Comparison of ENCODE assay signal across 26 mouse cellular contexts in genomic region chr11:66836633-66837380, GRCm38 (mm10).
DNase-seq lines count a peak whose midpoint lies in the region; ATAC-seq and TF ChIP-seq lines count a peak whose summit lies in the region.
"Had no signal": no experiment of that assay in that cellular context is flagged by ENCODE, and none has a peak within 500 bp of the region (broad histone marks: within the 10 kb centered on the region; RNA-seq: fewer than 3 reads in every experiment).

No protein-coding gene starts in this region.

- H3K4me2 ChIP-seq in embryonic facial prominence, embryonic 11.5 days (ENCODE audit: low read depth, low read length): no peak overlapping the region
- no peak overlapping the region for H3K4me2 ChIP-seq in hindbrain, embryonic 12.5 days (replicated peaks)
- H3K4me2 ChIP-seq in hindbrain, postnatal 0 days (ENCODE audit: low read depth, low read length): no peak overlapping the region
- H3K4me2 ChIP-seq in hindbrain, embryonic 13.5 days: no peak overlapping the region
- H3K4me2 ChIP-seq: embryonic facial prominence, embryonic 13.5 days; heart, embryonic 13.5 days; liver, embryonic 11.5 days had no signal

- no peaks in the 10 kb centered on the region for H3K36me3 ChIP-seq in embryonic facial prominence, embryonic 11.5 days (replicated peaks; ENCODE audit: control insufficient read depth, insufficient read depth, low read depth, low read length)
- H3K36me3 ChIP-seq in embryonic facial prominence, embryonic 10.5 days (replicated peaks): no peaks in the 10 kb centered on the region
- H3K36me3 ChIP-seq in hindbrain, embryonic 12.5 days: no peaks in the 10 kb centered on the region
- no peaks in the 10 kb centered on the region for H3K36me3 ChIP-seq in hindbrain, postnatal 0 days (ENCODE audit: insufficient read depth, low read length)
- H3K36me3 ChIP-seq in hindbrain, embryonic 13.5 days: no peaks in the 10 kb centered on the region
- H3K36me3 ChIP-seq: embryonic facial prominence, embryonic 13.5 days; heart, embryonic 13.5 days had no signal

- H3K9me3 ChIP-seq in embryonic facial prominence, embryonic 11.5 days (replicated peaks; ENCODE audit: control insufficient read depth, low read length): no peaks in the 10 kb centered on the region
- H3K9me3 ChIP-seq in embryonic facial prominence, embryonic 10.5 days: no peaks in the 10 kb centered on the region
- no peaks in the 10 kb centered on the region for H3K9me3 ChIP-seq in hindbrain, embryonic 12.5 days (replicated peaks)
- no peaks in the 10 kb centered on the region for H3K9me3 ChIP-seq in hindbrain, postnatal 0 days (ENCODE audit: low read length)
- H3K9me3 ChIP-seq in hindbrain, embryonic 13.5 days: no peaks in the 10 kb centered on the region
- H3K9me3 ChIP-seq: embryonic facial prominence, embryonic 13.5 days; heart, embryonic 13.5 days had no signal

- no peak for TF ChIP-seq CTCF in hindbrain, postnatal 0 days (IDR thresholded peaks at IDR 0.05; ENCODE audit: low read depth)

- H3K4me1 ChIP-seq in embryonic facial prominence, embryonic 11.5 days (ENCODE audit: control insufficient read depth, insufficient read depth, low read length): no peaks in the 10 kb centered on the region
- peaks cover 5% of the 10 kb centered on the region; the same call in 1 of the 2 replicates for H3K4me1 ChIP-seq in embryonic facial prominence, embryonic 10.5 days
- peaks cover 5% of the 10 kb centered on the region; the same call in 1 of the 2 replicates for H3K4me1 ChIP-seq in hindbrain, embryonic 12.5 days
- no peaks in the 10 kb centered on the region for H3K4me1 ChIP-seq in hindbrain, postnatal 0 days (ENCODE audit: insufficient read depth, low read length)
- peaks cover 5% of the 10 kb centered on the region for H3K4me1 ChIP-seq in hindbrain, embryonic 13.5 days (replicated peaks)
- H3K4me1 ChIP-seq: embryonic facial prominence, embryonic 13.5 days had no signal

- H3K4me3 ChIP-seq in embryonic facial prominence, embryonic 11.5 days (ENCODE audit: low read depth, low read length): no peak overlapping the region
- H3K4me3 ChIP-seq in embryonic facial prominence, embryonic 10.5 days: no peak overlapping the region
- no peak overlapping the region for H3K4me3 ChIP-seq in hindbrain, embryonic 12.5 days
- no peak overlapping the region for H3K4me3 ChIP-seq in hindbrain, postnatal 0 days (ENCODE audit: low read length)
- H3K4me3 ChIP-seq in hindbrain, embryonic 13.5 days: no peak overlapping the region
- H3K4me3 ChIP-seq: embryonic facial prominence, embryonic 13.5 days; heart, embryonic 13.5 days; left cerebral cortex, adult 2 months had no signal

- WGBS in embryonic facial prominence, embryonic 11.5 days: 80% methylated on average over 2 of the region's 2 CpGs
- WGBS in embryonic facial prominence, embryonic 10.5 days: 73% methylated on average over 2 of the region's 2 CpGs
- 63% methylated on average over 2 of the region's 2 CpGs for WGBS in hindbrain, embryonic 12.5 days
- 64% methylated on average over 2 of the region's 2 CpGs for WGBS in hindbrain, postnatal 0 days
- 69% methylated on average over 2 of the region's 2 CpGs for WGBS in hindbrain, embryonic 13.5 days

- peak; percentile 44; the same call in 1 of the 2 replicates for ATAC-seq in embryonic facial prominence, embryonic 11.5 days (replicated peaks; ENCODE audit: insufficient number of reproducible peaks, low FRiP score, low TSS enrichment, low read depth)
- ATAC-seq in hindbrain, embryonic 12.5 days (ENCODE audit: low FRiP score): peak; percentile 76; the same call in 1 of the 2 replicates
- no peak for ATAC-seq in hindbrain, postnatal 0 days
- ATAC-seq in hindbrain, embryonic 13.5 days (ENCODE audit: low FRiP score): peak; percentile 49; the same call in 1 of the 2 replicates
- ATAC-seq: activated CD4-positive, CD25-positive, alpha-beta regulatory T cell, adult 4 months; CD4-positive, CD25-positive, alpha-beta regulatory T cell, adult 4 months; Patski had no signal

- no peak overlapping the region for H3K9ac ChIP-seq in embryonic facial prominence, embryonic 11.5 days (replicated peaks; ENCODE audit: low read length)
- no peak overlapping the region for H3K9ac ChIP-seq in hindbrain, embryonic 12.5 days
- H3K9ac ChIP-seq in hindbrain, postnatal 0 days (replicated peaks; ENCODE audit: low read length): no peak overlapping the region
- H3K9ac ChIP-seq in hindbrain, embryonic 13.5 days: no peak overlapping the region
- H3K9ac ChIP-seq: embryonic facial prominence, embryonic 13.5 days; heart, embryonic 13.5 days had no signal

- H3K27ac ChIP-seq in embryonic facial prominence, embryonic 11.5 days (replicated peaks; ENCODE audit: low read depth, low read length): no peak overlapping the region
- H3K27ac ChIP-seq in embryonic facial prominence, embryonic 10.5 days (replicated peaks): no peak overlapping the region
- no peak overlapping the region for H3K27ac ChIP-seq in hindbrain, embryonic 12.5 days
- H3K27ac ChIP-seq in hindbrain, postnatal 0 days: no peak overlapping the region
- no peak overlapping the region for H3K27ac ChIP-seq in hindbrain, embryonic 13.5 days
- H3K27ac ChIP-seq: embryonic facial prominence, embryonic 13.5 days; heart, embryonic 13.5 days; left cerebral cortex, adult 2 months had no signal

- no peak for DNase-seq in embryonic facial prominence, embryonic 11.5 days (ENCODE audit: low spot score)
- no peak for DNase-seq in embryonic facial prominence, embryonic 10.5 days (ENCODE audit: low spot score)
- no peak for DNase-seq in hindbrain, postnatal 0 days (ENCODE audit: low spot score)
- DNase-seq in R1 (ENCODE audit: low read depth, low spot score): peak; percentile 4
- DNase-seq in right cerebral cortex, postnatal 10 days (ENCODE audit: low spot score in 2 of 2): no peak
- no peak for DNase-seq in kidney, postnatal 14 days
- DNase-seq: adrenal gland, postnatal 10 days; cerebellum, postnatal 14 days; gastrocnemius, postnatal 10 days; heart, adult 11 months; heart, postnatal 36 days; kidney, adult 8-10 months; kidney, postnatal 36 days; layer of hippocampus, adult 9-11 months; lung, adult 2 months; right cerebral cortex, postnatal 4 days; thymus, adult 2 months had no signal

- H3K27me3 ChIP-seq in embryonic facial prominence, embryonic 11.5 days (ENCODE audit: control insufficient read depth, insufficient read depth, low read length): no peaks in the 10 kb centered on the region
- no peaks in the 10 kb centered on the region for H3K27me3 ChIP-seq in embryonic facial prominence, embryonic 10.5 days (replicated peaks; ENCODE audit: low read depth, poor library complexity, severe bottlenecking)
- no peaks in the 10 kb centered on the region for H3K27me3 ChIP-seq in hindbrain, embryonic 12.5 days
- no peaks in the 10 kb centered on the region for H3K27me3 ChIP-seq in hindbrain, postnatal 0 days (ENCODE audit: insufficient read depth, low read length)
- H3K27me3 ChIP-seq in hindbrain, embryonic 13.5 days: no peaks in the 10 kb centered on the region
- H3K27me3 ChIP-seq: embryonic facial prominence, embryonic 13.5 days; heart, embryonic 13.5 days had no signal
